Mouse (Mus musculus) limb, embryonic 12.5 days (tissue): ENCODE data around the gene Lrrc1. TPM values are rescaled to one million over a fixed set of nuclear protein-coding genes. Genes with fewer than 3 reads are reported as not detected.

Experiments used
- ATAC-seq: fragments of 200-750 bp; cut with Nextera tagmentation; 2 replicates; pipeline ENCODE4 v1.8.0; 2017; ENCODE audit warnings: low read depth, moderate TSS enrichment; ENCODE audit not compliant: insufficient number of reproducible peaks, insufficient read depth, low FRiP score, low TSS enrichment
- H3K27ac ChIP-seq: fragments of 300-500 bp; sonication (generic); 2 replicates; pipeline ENCODE4 v1.5.1; 2016; ENCODE audit warnings: mild to moderate bottlenecking, moderate library complexity
- H3K27me3 ChIP-seq: fragments of 300-500 bp; sonication (generic); 2 replicates; pipeline ENCODE4 v1.6.1; 2016; ENCODE audit warnings: mild to moderate bottlenecking, moderate library complexity
- H3K36me3 ChIP-seq: fragments of 300-500 bp; sonication (generic); 2 replicates; pipeline ENCODE4 v1.6.1; 2016; ENCODE audit warnings: mild to moderate bottlenecking, moderate library complexity
- H3K4me1 ChIP-seq: fragments of 300-500 bp; sonication (generic); replicated peaks from 2 replicates; pipeline ENCODE4 v1.6.1; 2016
- H3K4me2 ChIP-seq: fragments of 300-500 bp; sonication (generic); 2 replicates; pipeline ENCODE4 v1.6.1; 2016; ENCODE audit warnings: mild to moderate bottlenecking, moderate library complexity
- H3K4me3 ChIP-seq: fragments of 300-500 bp; sonication (generic); replicated peaks from 2 replicates; pipeline ENCODE4 v1.5.1; 2016; ENCODE audit warnings: mild to moderate bottlenecking
- H3K9ac ChIP-seq: fragments of 300-500 bp; sonication (generic); replicated peaks from 2 replicates; pipeline ENCODE4 v1.6.1; 2016; ENCODE audit warnings: mild to moderate bottlenecking, moderate library complexity
- H3K9me3 ChIP-seq: fragments of 300-500 bp; sonication (generic); 2 replicates; pipeline ENCODE4 v1.6.1; 2016; ENCODE audit warnings: mild to moderate bottlenecking, moderate library complexity
- WGBS: fragments of 180-500 bp; shearing (Covaris S2); methylation state at CpG from one replicate; pipeline ENCODE4 v1.1.7; 2016; 5-methylcytosine and 5-hydroxymethylcytosine counted together
- polyA plus RNA-seq: library from polyadenylated mRNA; unstranded; fragments of >200 nt; fragmentation: Nextera tagmentation; extraction: Ambion mirVana; gene quantifications from 2 replicates; pipeline ENCODE4 v1.2.1, GENCODE M21; 2016

Gene Lrrc1
- polyA plus RNA-seq, 1 experiment from 2014 or later = 13.2 TPM

GRCm38 (mm10) chr9:77403961-77404360 is 140.7 kb downstream of the Lrrc1 start:
- ATAC-seq = no peak
- H3K4me2 ChIP-seq = no peak overlapping the region
- 85% methylated on average over 6 of the region's 6 CpGs for WGBS

GRCm38 (mm10) chr9:77402971-77403370 is 141.7 kb downstream of the Lrrc1 start:
- Histone ChIP-seq H3K9ac (no peak overlapping the region), H3K27me3 (no peaks in the 10 kb centered on the region), H3K36me3 (no peaks in the 10 kb centered on the region), H3K4me2 (no peak overlapping the region), H3K9me3 (no peaks in the 10 kb centered on the region), H3K27ac (no peak overlapping the region), H3K4me1 (no peaks in the 10 kb centered on the region), H3K4me3 (no peak overlapping the region)
- ATAC-seq = no peak
- WGBS = 95% methylated on average over 1 of the region's 1 CpGs

More at GRCm38 (mm10) chr9:77403961-77404360, 140.7 kb downstream of the Lrrc1 start:
- no peaks in the 10 kb centered on the region for H3K9me3 ChIP-seq
- no peak overlapping the region for H3K27ac ChIP-seq
- H3K4me3 ChIP-seq = no peak overlapping the region
- H3K36me3 ChIP-seq = no peaks in the 10 kb centered on the region
- H3K9ac ChIP-seq = no peak overlapping the region
- H3K27me3 ChIP-seq = no peaks in the 10 kb centered on the region
- no peaks in the 10 kb centered on the region for H3K4me1 ChIP-seq

- WGBS = 91% methylated on average over 5 of the region's 5 CpGs
- Histone ChIP-seq H3K4me2 (no peak overlapping the region), H3K4me3 (no peak overlapping the region), H3K27ac (no peak overlapping the region), H3K9ac (no peak overlapping the region), H3K9me3 (no peaks in the 10 kb centered on the region), H3K4me1 (no peaks in the 10 kb centered on the region), H3K27me3 (no peaks in the 10 kb centered on the region), H3K36me3 (no peaks in the 10 kb centered on the region)
- no peak for ATAC-seq
Observed at GRCm38 (mm10) chr9:77399801-77400200, 144.9 kb downstream of the Lrrc1 start.

GRCm38 (mm10) chr9:77398856-77399631 is 145.6 kb downstream of the Lrrc1 start:
- no peak overlapping the region for H3K9ac ChIP-seq
- 63% methylated on average over 13 of the region's 13 CpGs for whole genome bisulfite sequencing
- H3K9me3 ChIP-seq = no peaks in the 10 kb centered on the region
- H3K27ac ChIP-seq = no peak overlapping the region
- H3K4me1 ChIP-seq = no peaks in the 10 kb centered on the region
- H3K4me2 ChIP-seq = no peak overlapping the region
- no peaks in the 10 kb centered on the region for H3K27me3 ChIP-seq
- no peak overlapping the region for H3K4me3 ChIP-seq
- no peak for ATAC-seq
- H3K36me3 ChIP-seq = no peaks in the 10 kb centered on the region

- 62% methylated on average over 4 of the region's 4 CpGs for WGBS
- no peak for ATAC-seq
- no peaks in the 10 kb centered on the region for H3K27me3 ChIP-seq
Observed at GRCm38 (mm10) chr9:77397027-77397426, 147.6 kb downstream of the Lrrc1 start.

GRCm38 (mm10) chr9:77391248-77391647 is 153.4 kb downstream of the Lrrc1 start:
- Histone ChIP-seq H3K4me3 (no peak overlapping the region), H3K9me3 (no peaks in the 10 kb centered on the region), H3K4me1 (no peaks in the 10 kb centered on the region), H3K9ac (no peak overlapping the region), H3K27me3 (no peaks in the 10 kb centered on the region), H3K36me3 (no peaks in the 10 kb centered on the region), H3K4me2 (no peak overlapping the region), H3K27ac (no peak overlapping the region)
- ATAC-seq = no peak
- 93% methylated on average over 10 of the region's 10 CpGs for WGBS

More at GRCm38 (mm10) chr9:77397027-77397426, 147.6 kb downstream of the Lrrc1 start:
- no peaks in the 10 kb centered on the region for H3K4me1 ChIP-seq
- no peak overlapping the region for H3K4me3 ChIP-seq
- H3K9ac ChIP-seq = no peak overlapping the region
- no peaks in the 10 kb centered on the region for H3K36me3 ChIP-seq
- H3K4me2 ChIP-seq = no peak overlapping the region
- no peak overlapping the region for H3K27ac ChIP-seq
- no peaks in the 10 kb centered on the region for H3K9me3 ChIP-seq

- WGBS = 88% methylated on average over 8 of the region's 8 CpGs
- no peak for ATAC-seq
- no peaks in the 10 kb centered on the region for H3K9me3 ChIP-seq
- H3K9ac ChIP-seq = no peak overlapping the region
- H3K36me3 ChIP-seq = no peaks in the 10 kb centered on the region
- H3K4me2 ChIP-seq = no peak overlapping the region
- 0 out of 2 replicates have a peak, but pooled peaks cover 6% of the 10 kb centered on the region for H3K4me1 ChIP-seq
- H3K27ac ChIP-seq = no peak overlapping the region
- no peaks in the 10 kb centered on the region for H3K27me3 ChIP-seq
- no peak overlapping the region for H3K4me3 ChIP-seq
Observed at GRCm38 (mm10) chr9:77388956-77389355, 155.7 kb downstream of the Lrrc1 start.

- H3K4me1 ChIP-seq = peaks cover 15% of the 10 kb centered on the region
- H3K9ac ChIP-seq = no peak overlapping the region
- no peak overlapping the region for H3K4me2 ChIP-seq
- no peaks in the 10 kb centered on the region for H3K27me3 ChIP-seq
- H3K27ac ChIP-seq = no peak overlapping the region
- no peak for ATAC-seq
- WGBS = 46% methylated on average over 1 of the region's 1 CpGs
- H3K4me3 ChIP-seq = no peak overlapping the region
- H3K9me3 ChIP-seq = no peaks in the 10 kb centered on the region
- H3K36me3 ChIP-seq = no peaks in the 10 kb centered on the region
Observed at GRCm38 (mm10) chr9:77386751-77387150, 157.9 kb downstream of the Lrrc1 start.

- H3K4me2 ChIP-seq = 0 out of 2 replicates have a peak overlapping the region, but pooled peaks have one; percentile 1
- no peak overlapping the region for H3K4me3 ChIP-seq
- no peak for ATAC-seq
- H3K27me3 ChIP-seq = no peaks in the 10 kb centered on the region
- H3K4me1 ChIP-seq = peaks cover 15% of the 10 kb centered on the region
- no peaks in the 10 kb centered on the region for H3K36me3 ChIP-seq
- H3K9ac ChIP-seq = no peak overlapping the region
- H3K27ac ChIP-seq = no peak overlapping the region
- WGBS = 73% methylated on average over 12 of the region's 12 CpGs
- no peaks in the 10 kb centered on the region for H3K9me3 ChIP-seq
Observed at GRCm38 (mm10) chr9:77385611-77386010, 159.1 kb downstream of the Lrrc1 start.

GRCm38 (mm10) chr9:77384651-77385050 is 160.0 kb downstream of the Lrrc1 start:
- no peak overlapping the region for H3K9ac ChIP-seq
- WGBS = 86% methylated on average over 9 of the region's 9 CpGs
- ATAC-seq = no peak

GRCm38 (mm10) chr9:77383951-77384350 is 160.7 kb downstream of the Lrrc1 start:
- no peak overlapping the region for H3K27ac ChIP-seq
- no peak overlapping the region for H3K9ac ChIP-seq
- no peaks in the 10 kb centered on the region for H3K36me3 ChIP-seq
- H3K4me3 ChIP-seq = no peak overlapping the region
- H3K4me2 ChIP-seq = no peak overlapping the region
- no peak for ATAC-seq
- H3K27me3 ChIP-seq = no peaks in the 10 kb centered on the region
- peaks cover 15% of the 10 kb centered on the region for H3K4me1 ChIP-seq
- 49% methylated on average over 4 of the region's 4 CpGs for WGBS
- H3K9me3 ChIP-seq = no peaks in the 10 kb centered on the region

More at GRCm38 (mm10) chr9:77384651-77385050, 160.0 kb downstream of the Lrrc1 start:
- no peaks in the 10 kb centered on the region for H3K9me3 ChIP-seq
- no peaks in the 10 kb centered on the region for H3K36me3 ChIP-seq
- no peak overlapping the region for H3K27ac ChIP-seq
- no peak overlapping the region for H3K4me3 ChIP-seq
- no peaks in the 10 kb centered on the region for H3K27me3 ChIP-seq
- no peak overlapping the region for H3K4me2 ChIP-seq
- peaks cover 15% of the 10 kb centered on the region for H3K4me1 ChIP-seq

GRCm38 (mm10) chr9:77382514-77382913 is 162.2 kb downstream of the Lrrc1 start:
- H3K27me3 ChIP-seq = no peaks in the 10 kb centered on the region
- no peaks in the 10 kb centered on the region for H3K36me3 ChIP-seq
- H3K4me2 ChIP-seq = no peak overlapping the region
- H3K9ac ChIP-seq = no peak overlapping the region
- H3K4me3 ChIP-seq = no peak overlapping the region
- H3K9me3 ChIP-seq = no peaks in the 10 kb centered on the region
- peaks cover 15% of the 10 kb centered on the region for H3K4me1 ChIP-seq
- no peak for ATAC-seq
- WGBS = 22% methylated on average over 3 of the region's 3 CpGs
- H3K27ac ChIP-seq = no peak overlapping the region
